Mouse (Mus musculus) layer of hippocampus, adult 9-10 months (tissue): ENCODE data around the gene Fhl4.
A peak's percentile ranks its signal among the peaks of the same experiment; 100 is the strongest.

Experiments used
- DNase-seq: peaks from one replicate; pipeline ENCODE4 v3.0.0; 2022; ENCODE audit warnings: low spot score

The Fhl4 gene

GRCm38 (mm10) chr10:85102247-85103084 is at the start of gene Fhl4, which contains the start of gene Tmem263:
Gene Fhl4 (minus strand): TSS chr10:85102495.
Gene Tmem263 (plus strand): TSS chr10:85102627.
- peak; percentile 33 for DNase-seq

- no peak for DNase-seq
These were observed 46.9 kb upstream of the Fhl4 start for GRCm38 (mm10) chr10:85149226-85149625.

- DNase-seq: no peak
These were observed 44.0 kb upstream of the Fhl4 start for GRCm38 (mm10) chr10:85146282-85146681.

GRCm38 (mm10) chr10:85141465-85141864 is 39.2 kb upstream of the Fhl4 start:
- no peak for DNase-seq

GRCm38 (mm10) chr10:85136573-85136972 is 34.3 kb upstream of the Fhl4 start:
- DNase-seq: no peak

GRCm38 (mm10) chr10:85128453-85128852 is 26.2 kb upstream of the Fhl4 start:
- no peak for DNase-seq

GRCm38 (mm10) chr10:85127395-85128287 is 25.3 kb upstream of the Fhl4 start, which contains the start of gene Mterf2:
Gene Mterf2 (minus strand): TSS chr10:85128027.
- peak; percentile 92 for DNase-seq

GRCm38 (mm10) chr10:85125184-85125583 is 22.9 kb upstream of the Fhl4 start:
- no peak for DNase-seq

- DNase-seq: no peak
These were observed 12.1 kb upstream of the Fhl4 start for GRCm38 (mm10) chr10:85114409-85114808.

GRCm38 (mm10) chr10:85103085-85103885 is 990 bp upstream of the Fhl4 start:
- no peak for DNase-seq

- DNase-seq: no peak
These were observed 454 bp downstream of the Fhl4 start for GRCm38 (mm10) chr10:85101841-85102240.

GRCm38 (mm10) chr10:85071605-85072152 is 30.6 kb downstream of the Fhl4 start:
- DNase-seq: no peak

GRCm38 (mm10) chr10:85054876-85055275 is 47.4 kb downstream of the Fhl4 start:
- DNase-seq: no peak

GRCm38 (mm10) chr10:85052451-85052850 is 49.8 kb downstream of the Fhl4 start:
- no peak for DNase-seq

GRCm38 (mm10) chr10:85050668-85051208 is 51.6 kb downstream of the Fhl4 start:
- no peak for DNase-seq

GRCm38 (mm10) chr10:85048008-85048407 is 54.3 kb downstream of the Fhl4 start:
- DNase-seq: no peak

- DNase-seq: peak; percentile 22
These were observed 55.7 kb downstream of the Fhl4 start for GRCm38 (mm10) chr10:85046585-85046984.
